Mouse (Mus musculus): Measurements from ENCODE around the gene Pml. TPM values are rescaled to one million over a fixed set of nuclear protein-coding genes. Genes with fewer than 3 reads are reported as not detected.
"Not testable (repeated sequence)": the region's sequence is repeated elsewhere in the genome, so short reads cannot be mapped to it uniquely, and the experiment has no call there.

Gene Pml
- polyA plus RNA-seq, 1 experiment = 18.7 TPM

GRCm38 (mm10) chr9:58271551-58271950, 22.0 kb upstream of the Pml start:
- DNase-seq (ENCODE audit: low read depth) = not testable (repeated sequence)

GRCm38 (mm10) chr9:58271109-58271508, 21.5 kb upstream of the Pml start:
- no peak for DNase-seq (ENCODE audit: low read depth)

- no peak for DNase-seq (ENCODE audit: low read depth)
Observed at GRCm38 (mm10) chr9:58270081-58270480, 20.5 kb upstream of the Pml start.

- no peak for DNase-seq (ENCODE audit: low read depth)
Observed at GRCm38 (mm10) chr9:58268384-58269313, 19.1 kb upstream of the Pml start.

GRCm38 (mm10) chr9:58267046-58267445, 17.5 kb upstream of the Pml start:
- DNase-seq (ENCODE audit: low read depth) = no peak

- no peak for DNase-seq (ENCODE audit: low read depth)
Observed at GRCm38 (mm10) chr9:58266571-58267011, 17.0 kb upstream of the Pml start.

- no peak for DNase-seq (ENCODE audit: low read depth)
Observed at GRCm38 (mm10) chr9:58265368-58265767, 15.8 kb upstream of the Pml start.

- DNase-seq (ENCODE audit: low read depth) = no peak
Observed at GRCm38 (mm10) chr9:58262507-58262906, 12.9 kb upstream of the Pml start.

- no peak for DNase-seq (ENCODE audit: low read depth)
Observed at GRCm38 (mm10) chr9:58255704-58256685, 6.4 kb upstream of the Pml start.

GRCm38 (mm10) chr9:58255105-58255504, 5.5 kb upstream of the Pml start:
- no peak for DNase-seq (ENCODE audit: low read depth)

- DNase-seq (ENCODE audit: low read depth) = not testable (repeated sequence)
Observed at GRCm38 (mm10) chr9:58253805-58254122, 4.2 kb upstream of the Pml start.

- no peak for DNase-seq (ENCODE audit: low read depth)
Observed at GRCm38 (mm10) chr9:58253033-58253804, 3.6 kb upstream of the Pml start, which contains the start of gene Stoml1. Gene Stoml1, plus strand, starts transcription at chr9:58253164.

GRCm38 (mm10) chr9:58250730-58251129, 1.1 kb upstream of the Pml start:
- not testable (repeated sequence) for DNase-seq (ENCODE audit: low read depth)

- no peak for DNase-seq (ENCODE audit: low read depth)
Observed at GRCm38 (mm10) chr9:58250322-58250721, 736 bp upstream of the Pml start.

- no peak for DNase-seq (ENCODE audit: low read depth)
Observed at GRCm38 (mm10) chr9:58248746-58249413, 706 bp downstream of the Pml start.

GRCm38 (mm10) chr9:58247064-58247759, 2.4 kb downstream of the Pml start:
- no peak for DNase-seq (ENCODE audit: low read depth)

GRCm38 (mm10) chr9:58246083-58246591, 3.4 kb downstream of the Pml start:
- no peak for DNase-seq (ENCODE audit: low read depth)

- DNase-seq (ENCODE audit: low read depth) = no peak
Observed at GRCm38 (mm10) chr9:58243696-58244095, 5.9 kb downstream of the Pml start.

GRCm38 (mm10) chr9:58242696-58243095, 6.9 kb downstream of the Pml start:
- DNase-seq (ENCODE audit: low read depth) = no peak

Data from gonadal fat pad, adult 2 months (tissue).